Mouse (Mus musculus) cerebellum, postnatal 14 days (tissue): ENCODE data around the gene B230104I21Rik.
A peak's percentile ranks its signal among the peaks of the same experiment; 100 is the strongest.

Experiments used
- DNase-seq, 2 experiments: peaks; one replicate each; pipeline ENCODE4 v3.0.0; 2021; ENCODE audit warnings: mixed read lengths in 2 of 2

The B230104I21Rik gene

DNA sequence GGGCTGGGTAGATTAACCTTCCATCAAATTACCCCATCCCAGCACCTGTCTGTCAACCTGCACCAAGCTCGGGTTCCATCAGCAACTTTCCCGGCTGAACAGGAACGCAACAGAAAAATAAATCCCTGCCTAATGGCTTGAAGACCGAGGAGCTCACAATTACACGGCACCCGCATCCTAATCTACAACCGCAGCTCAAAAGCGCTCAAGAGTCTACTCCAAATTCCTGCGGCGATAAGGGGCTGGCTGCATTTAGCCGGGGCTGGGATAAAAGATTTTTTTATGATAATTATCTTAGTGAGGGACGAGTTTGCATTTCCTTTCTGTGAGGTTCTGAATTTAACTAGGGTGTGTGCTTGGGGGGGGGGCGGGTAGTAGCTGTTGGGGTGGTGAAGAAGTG lies 16.3 kb downstream of the B230104I21Rik start:
- no peak for DNase-seq

DNA sequence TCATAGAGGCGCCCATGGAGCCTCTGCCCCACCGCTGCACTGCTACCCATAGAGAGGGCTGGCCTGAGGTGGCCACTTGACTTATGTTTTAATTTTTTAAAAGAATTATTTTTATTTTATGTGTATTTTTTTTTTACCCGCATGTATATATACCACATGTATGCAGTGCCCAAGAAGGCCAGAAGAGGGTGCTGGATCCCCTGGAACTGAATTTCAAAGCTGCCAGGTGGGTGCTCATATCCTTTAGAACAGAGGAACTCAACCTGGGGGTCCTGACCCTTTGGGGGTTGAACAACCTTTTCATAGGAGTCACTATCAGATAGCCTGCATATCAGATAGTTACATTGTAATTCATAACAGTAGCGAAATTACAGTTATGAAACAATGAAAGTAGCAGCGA lies 19.5 kb downstream of the B230104I21Rik start:
- DNase-seq, result no peak

DNA sequence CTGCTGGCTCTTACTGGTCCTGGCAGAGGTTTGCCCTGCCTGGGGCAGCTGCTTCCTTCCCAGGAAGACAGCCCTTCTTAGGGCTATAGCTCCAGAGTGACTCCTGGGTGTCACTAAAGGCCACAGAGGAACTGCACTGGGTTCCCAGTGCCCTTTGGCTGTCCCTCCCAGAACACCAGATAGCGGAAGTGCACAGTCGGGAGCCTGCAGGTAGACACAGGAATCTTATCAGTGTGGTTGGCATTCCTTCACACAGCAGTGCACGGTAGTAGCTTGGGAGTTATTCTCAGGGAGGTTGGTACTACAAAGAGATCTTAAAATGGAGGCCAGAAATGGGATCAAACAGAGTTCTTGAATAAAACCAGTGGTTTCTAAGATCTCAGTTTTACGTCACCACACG lies 22.4 kb downstream of the B230104I21Rik start:
- DNase-seq, result no peak

DNA sequence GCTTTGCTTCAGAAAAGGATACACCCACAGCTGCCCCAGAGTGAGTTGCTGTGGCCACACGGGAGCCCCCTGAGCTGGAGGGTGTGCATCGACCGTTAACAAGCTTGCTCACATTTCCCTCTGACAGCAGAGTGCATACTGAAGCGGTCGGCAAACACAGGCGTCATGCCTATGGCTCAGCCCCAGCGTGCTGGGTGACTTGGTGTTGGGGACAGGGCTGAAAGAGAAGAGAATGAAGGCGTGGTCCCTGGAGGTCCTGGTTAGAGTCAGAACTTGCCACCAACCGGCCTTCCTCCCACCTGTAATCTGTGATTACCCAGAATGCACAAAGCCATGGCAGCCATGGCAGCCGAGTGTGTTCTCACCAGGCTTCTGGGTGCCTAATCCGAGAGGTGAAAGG lies 22.9 kb downstream of the B230104I21Rik start:
- no peak for DNase-seq

DNA sequence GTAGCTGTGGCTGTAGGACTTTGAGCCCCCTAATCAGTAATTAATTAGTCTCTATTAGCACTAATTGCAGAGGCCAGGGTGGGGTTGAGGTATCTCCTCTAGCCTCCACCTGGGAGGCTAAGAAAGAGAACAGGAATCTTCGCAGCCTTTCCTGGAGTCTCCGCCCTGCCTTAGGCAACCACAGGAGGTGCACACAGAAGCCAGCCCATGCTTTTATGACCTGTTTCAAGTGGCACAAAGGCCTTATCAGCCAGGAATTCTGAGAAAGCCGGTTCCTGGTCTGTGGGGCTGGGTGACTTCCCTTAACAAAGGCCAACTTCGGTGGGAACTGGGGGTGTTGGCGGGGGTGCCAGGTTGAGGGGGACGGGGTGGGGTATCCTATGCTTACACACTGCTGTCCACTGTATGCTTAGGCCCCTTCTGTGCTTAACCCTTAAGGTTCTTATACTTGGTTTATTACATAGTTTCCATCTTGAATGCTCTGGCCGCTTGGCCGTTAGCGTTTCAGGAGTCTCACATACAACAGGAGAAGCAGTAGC lies 23.9 kb downstream of the B230104I21Rik start:
- DNase-seq, result no peak

DNA sequence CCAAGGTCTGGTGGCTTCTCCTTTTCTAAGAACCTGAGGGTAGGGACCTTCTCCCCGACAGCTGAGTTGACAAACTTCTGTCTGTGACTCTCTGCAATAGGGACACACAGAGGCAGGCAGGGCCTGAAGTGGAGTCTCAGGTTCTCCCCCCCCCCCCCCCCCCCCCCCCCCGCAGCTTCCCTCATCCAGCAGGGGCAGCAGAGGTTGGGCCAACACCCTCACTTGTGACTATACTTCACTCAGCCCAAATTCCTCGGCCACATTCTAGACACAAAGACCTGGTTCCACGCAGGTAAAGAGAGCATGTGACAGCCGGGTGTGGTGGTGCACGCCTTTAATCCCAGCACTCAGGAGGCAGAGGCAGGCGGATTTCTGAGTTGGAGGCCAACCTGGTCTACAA lies 24.5 kb downstream of the B230104I21Rik start:
- no peak for DNase-seq

DNA sequence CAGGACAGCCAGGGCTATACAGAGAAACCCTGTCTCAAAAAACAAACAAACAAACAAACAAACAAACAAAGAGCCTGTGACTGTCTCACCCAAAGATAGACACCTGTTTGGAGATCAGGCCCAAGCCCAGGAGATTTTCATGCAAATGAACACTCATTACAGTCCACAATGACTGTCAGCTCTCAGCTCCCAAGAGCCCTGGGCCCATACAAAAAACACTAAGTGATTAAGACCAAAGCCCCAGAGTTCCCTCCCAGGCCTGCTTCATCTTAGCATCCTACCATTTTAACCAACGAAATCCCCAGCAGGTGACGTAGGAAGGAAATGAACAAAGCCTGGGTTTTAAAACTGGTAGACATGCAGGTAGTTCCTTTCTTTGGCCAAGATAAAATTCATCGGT lies 24.9 kb downstream of the B230104I21Rik start:
- DNase-seq, result no peak

DNA sequence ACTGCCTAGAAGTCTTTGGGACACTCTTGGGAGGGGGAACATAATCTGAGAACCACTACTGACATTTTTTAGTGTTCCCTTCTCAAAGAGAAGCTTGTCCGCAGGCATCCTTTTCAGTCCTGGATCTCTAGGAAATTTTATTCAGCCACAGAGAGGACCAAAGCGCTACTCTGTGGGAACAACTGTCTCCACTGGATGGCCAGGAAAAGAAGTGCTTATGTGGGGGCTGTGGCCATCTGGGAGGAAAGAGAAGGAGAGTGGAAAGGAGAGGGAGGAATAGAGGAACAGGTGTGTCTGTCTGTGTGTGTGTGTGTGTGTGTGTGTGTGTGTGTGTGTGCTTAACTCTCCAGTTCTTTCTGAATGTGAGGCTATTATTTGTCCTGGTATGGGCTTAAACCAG lies 28.8 kb downstream of the B230104I21Rik start:
- DNase-seq, result no peak

DNA sequence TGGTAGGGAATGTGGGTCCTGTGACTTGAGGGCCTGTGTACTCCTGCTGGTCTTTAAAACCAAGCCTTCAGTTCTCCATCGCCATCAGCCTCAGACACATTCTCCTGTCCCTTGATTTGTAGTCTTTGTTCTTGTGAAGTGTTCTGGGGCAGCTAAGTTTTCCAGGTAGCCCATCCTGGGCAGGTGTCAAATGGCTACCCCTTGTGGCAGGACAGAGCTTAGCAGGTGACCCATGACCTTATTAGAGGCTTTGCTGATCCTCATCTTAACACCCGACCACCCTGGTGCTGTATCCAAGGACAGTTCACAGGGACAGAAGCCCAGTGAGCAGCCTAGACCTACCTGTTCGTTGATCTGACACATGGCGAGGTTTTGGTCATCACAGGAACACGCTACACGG lies 30.9 kb downstream of the B230104I21Rik start:
- no peak for DNase-seq

DNA sequence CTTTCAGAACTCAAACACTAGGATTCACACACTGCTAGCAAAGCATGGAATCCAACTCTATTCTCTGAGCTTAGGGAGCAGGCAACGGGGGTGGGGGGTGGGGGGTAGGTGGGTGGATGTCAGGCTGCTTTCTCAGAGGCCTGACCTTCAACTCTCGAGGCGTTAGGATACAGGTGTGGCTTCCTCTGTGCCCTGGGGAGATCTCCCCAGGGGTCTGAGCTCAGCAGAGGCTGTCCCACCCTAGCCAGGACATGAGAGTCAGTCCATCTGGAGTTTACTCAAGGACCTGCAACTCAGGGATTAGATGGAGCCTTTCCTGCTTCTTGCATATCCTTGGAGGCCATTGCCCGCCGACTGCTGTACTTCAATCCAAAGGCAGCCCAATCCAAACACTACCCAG lies 33.2 kb downstream of the B230104I21Rik start:
- DNase-seq, result no peak

DNA sequence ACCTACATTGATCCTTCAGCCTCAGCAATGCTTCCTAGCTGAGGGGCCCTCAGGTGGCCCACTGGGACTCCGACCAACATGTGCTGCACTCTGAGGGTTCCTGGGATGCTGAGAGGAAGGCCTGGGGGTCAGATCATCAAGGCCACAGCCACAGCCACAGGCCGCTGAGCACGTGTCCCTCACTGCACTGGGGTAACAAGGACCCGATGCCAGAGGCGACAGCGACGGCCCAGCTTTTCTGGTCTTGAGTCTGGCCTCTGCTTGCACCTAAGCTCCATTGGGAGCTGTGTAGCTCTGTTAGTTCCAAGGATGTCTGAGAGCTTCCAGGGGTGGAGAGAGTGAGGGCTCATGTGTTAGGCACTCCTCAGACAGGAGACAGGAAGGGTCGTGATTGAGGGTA lies 34.9 kb downstream of the B230104I21Rik start:
- no peak for DNase-seq

DNA sequence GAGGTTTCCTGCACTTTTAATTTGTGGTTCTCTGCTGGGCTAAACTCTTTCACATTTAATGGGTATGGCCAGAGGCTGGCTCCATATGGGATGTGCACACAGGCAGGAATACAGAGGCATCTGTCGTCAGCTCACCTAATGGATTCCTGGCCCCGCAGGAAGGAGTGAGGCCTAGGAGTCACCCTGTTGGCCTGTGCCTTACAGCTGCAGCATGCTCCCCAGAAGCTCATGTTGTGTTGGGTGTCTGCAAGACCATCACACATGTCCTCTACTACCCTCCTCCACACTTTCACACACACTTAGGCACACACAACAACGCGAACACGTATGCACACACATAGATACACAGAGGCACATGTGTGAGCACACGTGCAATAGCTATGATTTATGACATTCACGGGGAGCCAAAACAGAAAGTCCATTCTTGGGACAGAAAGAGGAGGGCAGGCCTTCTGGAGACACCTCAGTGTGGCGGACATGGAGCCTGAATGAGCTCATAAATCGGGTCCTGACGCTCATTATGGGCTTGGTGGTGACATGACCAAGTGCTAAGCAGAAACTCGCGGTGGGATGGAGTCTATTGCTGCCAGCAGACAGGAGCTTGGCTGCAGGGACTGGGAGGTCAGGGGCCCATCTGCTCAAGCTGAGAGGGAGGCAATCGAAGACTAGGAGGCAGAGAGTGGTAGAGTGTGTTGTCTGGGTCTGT lies 35.8 kb downstream of the B230104I21Rik start:
- no peak for DNase-seq

DNA sequence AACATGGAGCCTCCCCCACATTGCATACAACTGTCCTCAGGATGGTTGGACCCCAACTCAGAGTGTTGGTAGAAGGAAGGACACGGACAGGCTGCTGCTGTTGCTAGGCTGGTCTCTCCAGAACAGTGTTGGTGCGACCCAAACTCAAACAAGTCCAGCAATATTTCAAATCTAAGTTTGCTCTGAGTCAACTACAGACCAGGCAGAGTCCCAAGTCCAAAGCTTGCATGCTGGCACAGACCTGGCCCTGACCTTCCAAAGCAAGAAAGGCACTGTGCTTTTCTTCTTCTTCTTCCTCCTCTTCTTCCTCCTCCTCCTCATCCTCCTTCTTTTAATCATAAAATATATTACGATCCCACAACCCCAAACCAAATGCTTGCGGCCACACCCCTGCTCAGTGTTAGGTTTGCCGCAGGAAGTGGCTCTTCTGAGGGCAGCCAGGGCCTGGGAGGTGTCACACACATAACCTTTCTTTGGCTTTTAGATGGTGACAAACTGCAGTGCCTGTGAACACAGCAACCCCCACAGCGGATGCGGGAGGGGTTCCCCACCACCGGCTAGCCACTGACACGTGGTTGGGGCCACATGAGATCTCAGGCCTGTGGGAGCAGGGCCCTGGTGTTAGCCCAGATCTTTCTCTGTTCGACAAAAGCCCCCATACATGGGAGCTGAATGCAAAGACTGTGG lies 40.2 kb downstream of the B230104I21Rik start:
- no peak for DNase-seq

DNA sequence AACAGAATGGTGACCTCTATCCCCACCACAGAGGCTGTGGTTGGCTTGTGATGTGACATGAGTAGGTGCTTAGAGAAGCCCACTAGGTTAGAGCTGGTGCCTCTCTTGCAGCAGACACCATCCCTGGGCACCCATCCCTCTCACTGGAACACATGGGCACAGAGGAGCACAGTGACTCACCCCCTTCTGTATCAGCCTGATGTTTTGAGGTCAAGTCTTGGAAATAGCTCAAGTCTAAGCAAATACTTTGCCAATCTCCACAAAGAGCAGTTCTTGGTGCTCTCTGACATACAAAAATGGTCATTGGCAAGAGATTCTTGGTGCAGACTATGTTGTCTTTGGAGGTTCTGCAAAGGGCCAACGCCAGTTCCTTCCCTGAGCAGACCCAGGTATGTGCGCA lies 42.9 kb downstream of the B230104I21Rik start:
- no peak for DNase-seq

DNA sequence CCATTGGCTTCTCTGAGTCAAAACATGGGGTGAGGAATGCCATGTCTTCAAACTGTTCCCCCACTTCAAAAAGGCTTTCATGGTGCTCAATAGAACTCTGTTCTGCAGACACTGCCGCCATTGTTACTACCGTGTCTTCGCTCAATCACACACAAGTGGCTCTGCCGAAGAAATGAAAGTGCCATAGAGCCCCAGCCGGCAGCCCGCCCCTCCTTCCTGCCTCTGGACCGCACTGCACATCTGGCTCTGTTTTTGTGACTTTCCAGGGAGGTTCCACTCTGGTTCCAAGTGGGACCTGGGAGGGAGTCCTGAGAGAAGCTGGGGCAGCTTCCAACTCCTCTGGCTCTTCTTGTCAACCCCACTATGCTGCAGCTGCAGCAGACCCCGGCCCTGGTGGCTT lies 49.3 kb downstream of the B230104I21Rik start:
- DNase-seq, result no peak

DNA sequence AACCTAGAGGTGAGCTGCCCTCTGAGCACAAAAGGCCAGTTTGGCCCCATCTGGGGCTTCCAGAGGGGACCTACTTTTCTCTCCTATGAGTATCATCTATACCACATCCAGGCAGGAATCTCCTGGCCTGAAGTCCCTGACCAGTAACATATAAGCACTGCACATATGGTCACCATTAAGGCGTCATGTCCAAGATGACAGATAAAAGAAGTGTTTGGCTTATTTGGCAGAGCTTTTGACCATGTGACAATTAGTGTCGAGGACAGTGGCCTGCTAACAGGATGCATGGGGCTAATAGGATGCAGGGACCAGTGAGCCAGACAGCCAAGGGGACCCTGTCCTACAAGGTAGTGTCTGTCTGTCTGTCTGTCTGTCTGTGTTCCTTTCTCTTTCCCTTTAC lies 50.0 kb downstream of the B230104I21Rik start:
- DNase-seq, result no peak

DNA sequence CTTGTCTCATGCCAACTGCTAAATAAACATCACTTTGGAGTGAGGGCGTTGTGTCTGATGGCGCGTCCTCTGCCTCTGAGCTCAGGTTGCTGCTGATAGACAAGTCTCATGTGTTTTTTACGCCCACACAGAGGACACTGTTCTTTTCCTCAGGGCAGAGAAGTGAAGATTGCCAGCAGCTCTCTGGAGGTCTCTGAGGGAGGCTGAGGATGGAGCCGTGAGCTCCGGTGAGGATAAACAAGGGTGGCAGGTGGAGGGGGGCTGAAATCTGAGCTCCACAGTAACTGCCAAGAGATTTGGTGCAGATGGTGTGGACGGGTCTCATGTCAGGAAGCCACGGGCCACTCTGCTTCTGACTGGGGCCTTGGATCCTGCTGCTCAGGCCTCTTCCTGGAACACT lies 50.9 kb downstream of the B230104I21Rik start:
- no peak for DNase-seq

DNA sequence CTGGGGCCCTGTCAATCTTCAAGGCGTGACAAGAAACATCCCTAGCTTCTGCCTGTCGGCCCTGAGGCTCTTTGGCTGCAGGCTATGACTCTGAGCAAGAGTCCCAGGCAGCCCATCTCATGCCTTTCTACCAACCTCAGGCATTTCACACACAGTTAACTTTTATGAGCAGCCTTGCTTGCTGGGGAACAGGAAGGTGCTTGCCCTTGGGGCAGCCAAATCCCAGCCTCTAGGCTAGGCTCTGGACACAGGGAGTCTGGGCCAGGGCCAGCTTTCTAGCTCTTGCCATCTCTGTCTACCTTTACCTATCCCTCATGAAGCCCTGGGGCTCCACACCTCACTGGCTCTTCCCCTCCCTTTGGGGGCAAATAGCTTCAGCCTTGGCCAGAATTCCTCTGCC lies 53.7 kb downstream of the B230104I21Rik start:
- no peak for DNase-seq

DNA sequence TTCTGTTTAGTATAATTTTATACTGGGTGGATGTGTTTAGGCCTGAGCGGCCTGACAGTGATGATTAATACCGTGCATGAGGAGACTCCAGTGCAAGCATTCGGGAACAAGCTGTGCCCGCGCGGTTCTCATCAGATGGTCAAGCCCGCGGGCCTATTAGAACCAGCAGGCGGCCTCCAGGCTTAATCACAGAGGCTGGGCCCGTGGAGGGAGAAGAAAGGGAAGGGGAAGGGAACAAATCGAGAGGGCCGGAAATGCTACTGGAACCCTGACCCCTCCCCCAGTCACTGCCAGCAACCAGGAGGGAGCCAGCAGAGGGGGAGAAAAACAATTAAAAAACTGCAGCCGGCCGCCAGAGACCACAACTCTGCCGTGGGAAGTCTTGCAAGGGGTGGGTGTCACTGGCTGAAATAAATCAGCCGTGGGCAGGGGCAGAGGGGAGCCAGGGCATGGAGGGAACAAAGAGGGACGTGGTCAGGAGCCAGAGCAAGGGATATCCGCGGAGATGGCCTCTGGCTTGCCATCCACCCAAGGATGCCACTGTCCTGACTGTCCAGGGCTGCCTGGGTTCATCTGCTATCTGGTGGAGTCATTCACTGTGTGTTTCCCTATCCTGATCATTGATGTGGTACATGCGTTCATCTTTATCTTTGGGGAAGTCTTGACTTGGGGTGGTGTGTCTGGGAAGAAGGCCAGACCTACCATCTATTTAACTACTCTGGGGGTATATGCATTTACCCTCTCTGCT lies 54.6 kb downstream of the B230104I21Rik start:
- DNase-seq, result no peak

DNA sequence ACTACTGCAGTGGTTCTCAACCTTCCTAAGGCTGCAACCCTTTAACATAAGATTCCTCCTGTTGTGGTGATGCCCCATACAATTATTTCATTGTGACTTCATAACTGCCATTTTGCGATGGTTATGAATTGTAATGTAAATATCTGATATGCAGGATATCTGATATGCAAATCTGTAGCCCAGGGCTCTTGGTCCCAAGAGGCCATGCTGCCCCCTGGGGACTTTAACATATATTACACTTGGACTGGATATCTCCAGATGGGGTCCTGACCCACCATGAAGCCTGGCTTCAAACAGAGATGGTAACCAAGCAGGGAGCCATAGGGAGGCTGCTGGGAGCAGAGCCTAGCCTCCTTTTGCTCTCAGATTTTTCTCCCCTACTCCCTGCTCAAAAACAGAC lies 56.7 kb downstream of the B230104I21Rik start:
- no peak for DNase-seq

DNA sequence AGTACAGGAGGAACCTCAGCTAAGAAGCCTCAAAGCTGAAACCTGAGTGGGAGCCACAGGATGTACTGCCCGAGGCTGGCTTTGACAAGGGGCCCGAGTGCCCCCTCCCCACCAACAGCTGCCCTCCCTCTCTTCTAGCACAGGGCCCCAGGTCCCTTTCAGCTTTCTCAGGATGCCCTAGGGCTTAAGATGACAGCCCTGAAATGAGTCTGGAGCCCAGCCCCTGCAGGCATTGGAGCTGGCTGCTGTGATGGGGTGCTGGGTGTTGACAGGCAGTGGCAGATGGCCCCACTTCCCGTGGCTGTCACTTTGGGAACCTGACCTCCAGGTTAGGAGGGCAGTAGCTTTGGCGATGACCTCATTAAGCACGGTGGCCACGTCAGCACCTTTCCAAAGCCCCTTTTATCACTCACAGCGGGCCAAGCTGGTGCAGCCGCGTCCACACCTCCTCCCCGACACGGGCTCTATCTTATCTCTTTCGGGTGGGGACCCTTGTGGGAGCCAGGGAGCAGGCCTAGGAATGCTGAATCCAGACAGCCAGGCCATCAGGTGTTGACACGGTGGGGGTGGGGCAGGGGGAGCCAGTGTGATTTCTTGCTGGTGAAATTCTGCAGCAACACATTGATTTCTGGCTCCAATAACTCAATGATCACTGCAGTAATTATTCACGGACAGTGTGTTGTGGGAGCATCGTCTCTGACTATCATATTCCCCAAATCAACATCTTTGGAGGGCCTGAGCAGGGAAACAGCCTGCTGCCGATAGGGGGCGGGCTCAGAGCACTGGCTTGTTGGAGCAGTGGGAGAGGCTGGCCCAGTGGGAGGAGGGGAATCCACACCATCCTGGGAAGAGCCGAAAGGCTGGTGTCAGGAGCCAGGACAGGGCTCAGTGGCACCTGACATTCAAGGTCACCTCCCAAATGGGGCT lies 57.5 kb downstream of the B230104I21Rik start:
- DNase-seq, result peak; percentile 43 to 73

DNA sequence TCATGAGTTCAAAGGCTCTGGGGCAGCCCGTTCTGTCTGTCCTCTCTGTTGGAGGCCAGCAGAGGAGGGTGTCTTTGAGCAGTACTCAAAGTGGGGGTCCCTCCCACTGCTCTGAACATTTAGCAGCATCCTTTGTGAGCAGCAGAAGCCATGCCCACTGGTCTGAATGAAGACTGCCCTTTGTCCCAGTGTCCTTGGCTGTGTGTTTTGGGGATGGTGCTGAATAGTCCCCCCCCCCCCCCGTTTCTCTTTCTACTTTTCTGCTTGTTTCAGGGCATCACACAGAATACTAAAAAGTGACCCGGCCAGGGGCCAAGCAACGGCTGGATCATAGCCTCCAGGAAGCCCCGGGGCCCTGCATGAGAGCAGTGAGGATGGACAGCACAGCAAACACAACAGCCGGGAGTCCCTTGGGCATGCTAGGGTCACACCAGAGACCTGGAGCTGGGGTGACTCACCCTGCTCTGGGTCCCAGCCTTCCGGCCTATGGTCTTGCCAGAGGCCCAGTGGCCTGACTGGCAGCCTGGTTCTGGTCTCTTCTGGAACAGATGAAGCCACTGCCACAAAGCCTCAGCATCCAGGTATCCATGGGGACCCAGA lies 58.3 kb downstream of the B230104I21Rik start:
- DNase-seq, result no peak
